Mouse (Mus musculus): ENCODE measurements at regions not wholly inside any gene's neighbourhood (a gene's known extent, or its start where the extent isn't known, plus 50 kb on each side); places are given as distances from the start of the nearest gene placed in this dataset.

- DNase-seq (ENCODE audit: low spot score): no peak
- intact Hi-C loops (cut with DNase I): no loop called here
These were observed 206.5 kb downstream of the Zfp326 start for GRCm38 (mm10) chr5:106082891-106083290.

GRCm38 (mm10) chr5:106067124-106067551, 190.8 kb downstream of the Zfp326 start:
- intact Hi-C loops (cut with DNase I): no loop called here
- no peak for DNase-seq (ENCODE audit: low spot score)

GRCm38 (mm10) chr5:106066706-106067105, 190.3 kb downstream of the Zfp326 start:
- no peak for DNase-seq (ENCODE audit: low spot score)
- intact Hi-C loops (cut with DNase I): no loop called here

- intact Hi-C loops (cut with DNase I): no loop called here
- no peak for DNase-seq (ENCODE audit: low spot score)
These were observed 188.0 kb downstream of the Zfp326 start for GRCm38 (mm10) chr5:106064366-106064765.

- intact Hi-C loops (cut with DNase I): no loop called here
- DNase-seq (ENCODE audit: low spot score): no peak
These were observed 186.6 kb downstream of the Zfp326 start for GRCm38 (mm10) chr5:106062926-106063325.

GRCm38 (mm10) chr5:106056631-106057030, 180.3 kb downstream of the Zfp326 start:
- no peak for DNase-seq (ENCODE audit: low spot score)
- intact Hi-C loops (cut with DNase I): no loop called here

GRCm38 (mm10) chr5:106055221-106055620, 178.9 kb downstream of the Zfp326 start:
- intact Hi-C loops (cut with DNase I): no loop called here

GRCm38 (mm10) chr5:106051026-106051425, 174.7 kb downstream of the Zfp326 start:
- no peak for DNase-seq (ENCODE audit: low spot score)
- intact Hi-C loops (cut with DNase I): no loop called here

More at GRCm38 (mm10) chr5:106055221-106055620, 178.9 kb downstream of the Zfp326 start:
- no peak for DNase-seq (ENCODE audit: low spot score)

- DNase-seq (ENCODE audit: low spot score): no peak
- intact Hi-C loops (cut with DNase I): no loop called here
These were observed 168.7 kb downstream of the Zfp326 start for GRCm38 (mm10) chr5:106044878-106045585.

- intact Hi-C loops (cut with DNase I): no loop called here
- DNase-seq (ENCODE audit: low spot score): no peak
These were observed 162.0 kb downstream of the Zfp326 start for GRCm38 (mm10) chr5:106038321-106038720.

GRCm38 (mm10) chr5:106036176-106036575, 159.8 kb downstream of the Zfp326 start:
- no peak for DNase-seq (ENCODE audit: low spot score)
- intact Hi-C loops (cut with DNase I): no loop called here

- DNase-seq (ENCODE audit: low spot score): no peak
- intact Hi-C loops (cut with DNase I): no loop called here
These were observed 156.6 kb downstream of the Zfp326 start for GRCm38 (mm10) chr5:106032956-106033355.

GRCm38 (mm10) chr5:106026861-106027260, 150.5 kb downstream of the Zfp326 start:
- intact Hi-C loops (cut with DNase I): no loop called here
- no peak for DNase-seq (ENCODE audit: low spot score)

- no peak for DNase-seq (ENCODE audit: low spot score)
- intact Hi-C loops (cut with DNase I): loop anchor here (5.0 kb wide), 1 partner anchor 798 kb away; no protein-coding TSS in a partner anchor
These were observed 128.0 kb downstream of the Zfp326 start for GRCm38 (mm10) chr5:106004292-106004917.

- DNase-seq (ENCODE audit: low spot score): no peak
- intact Hi-C loops (cut with DNase I): loop anchor here (5.0 kb wide), 1 partner anchor 799 kb away; no protein-coding TSS in a partner anchor
These were observed 127.2 kb downstream of the Zfp326 start for GRCm38 (mm10) chr5:106003321-106004291.

GRCm38 (mm10) chr5:106002330-106002729, 126.0 kb downstream of the Zfp326 start:
- intact Hi-C loops (cut with DNase I): loop anchor here (5.0 kb wide), 1 partner anchor 800 kb away; no protein-coding TSS in a partner anchor
- DNase-seq (ENCODE audit: low spot score): no peak

- intact Hi-C loops (cut with DNase I): no loop called here
- DNase-seq (ENCODE audit: low spot score): no peak
These were observed 117.9 kb downstream of the Zfp326 start for GRCm38 (mm10) chr5:105994218-105994617.

- no peak for DNase-seq (ENCODE audit: low spot score)
- intact Hi-C loops (cut with DNase I): no loop called here
These were observed 116.8 kb downstream of the Zfp326 start for GRCm38 (mm10) chr5:105993066-105993760.

- DNase-seq (ENCODE audit: low spot score): no peak
- intact Hi-C loops (cut with DNase I): no loop called here
These were observed 114.4 kb downstream of the Zfp326 start for GRCm38 (mm10) chr5:105990777-105991176.

- intact Hi-C loops (cut with DNase I): no loop called here
These were observed 110.0 kb downstream of the Zfp326 start for GRCm38 (mm10) chr5:105986401-105986800.

More at GRCm38 (mm10) chr5:105986401-105986800, 110.0 kb downstream of the Zfp326 start:
- DNase-seq (ENCODE audit: low spot score): no peak

All from heart, postnatal 25 days (tissue).